Mouse (Mus musculus) cerebellum, adult 18-20 months (tissue): ENCODE measurements at regions not wholly inside any gene's neighbourhood (a gene's known extent, or its start where the extent isn't known, plus 50 kb on each side); places are given as distances from the start of the nearest gene placed in this dataset.

Experiments
- DNase-seq, 2 experiments: peaks; one replicate each; pipeline ENCODE4 v3.0.0; 2021

- no peak for DNase-seq
Observed at GRCm38 (mm10) chrX:10984894-10985293, 270.1 kb downstream of the Mid1ip1 start.

GRCm38 (mm10) chrX:10991871-10992210 lies 277.0 kb downstream of the Mid1ip1 start:
- no peak for DNase-seq

- DNase-seq: peak; percentile 8 to 12
Observed at GRCm38 (mm10) chrX:10992211-10993004, 277.6 kb downstream of the Mid1ip1 start.

- DNase-seq: peak in 1 of 2 experiments; percentile 3
Observed at GRCm38 (mm10) chrX:10993005-10993377, 278.2 kb downstream of the Mid1ip1 start.

GRCm38 (mm10) chrX:10994910-10995309 lies 280.1 kb downstream of the Mid1ip1 start:
- DNase-seq: no peak

- no peak for DNase-seq
Observed at GRCm38 (mm10) chrX:11001180-11001579, 286.4 kb downstream of the Mid1ip1 start.

GRCm38 (mm10) chrX:11039278-11039677 lies 259.8 kb upstream of the H2al1a start:
- no peak for DNase-seq

GRCm38 (mm10) chrX:11046769-11047168 lies 252.3 kb upstream of the H2al1a start:
- DNase-seq: no peak

- DNase-seq: no peak
Observed at GRCm38 (mm10) chrX:11082171-11082570, 216.9 kb upstream of the H2al1a start.

GRCm38 (mm10) chrX:11082845-11083244 lies 216.2 kb upstream of the H2al1a start:
- DNase-seq: no peak

GRCm38 (mm10) chrX:11086257-11087072 lies 212.6 kb upstream of the H2al1a start:
- no peak for DNase-seq

- peak; percentile 3 to 21 for DNase-seq
Observed at GRCm38 (mm10) chrX:11087913-11088312, 211.1 kb upstream of the H2al1a start.

- DNase-seq: no peak
Observed at GRCm38 (mm10) chrX:11088506-11088905, 210.6 kb upstream of the H2al1a start.

GRCm38 (mm10) chrX:11090432-11090831 lies 208.6 kb upstream of the H2al1a start:
- peak; percentile 11 to 21 for DNase-seq

GRCm38 (mm10) chrX:11097581-11098254 lies 201.3 kb upstream of the H2al1a start:
- no peak for DNase-seq

GRCm38 (mm10) chrX:11098366-11098765 lies 200.7 kb upstream of the H2al1a start:
- no peak for DNase-seq

- DNase-seq: no peak
Observed at GRCm38 (mm10) chrX:11099146-11100087, 199.6 kb upstream of the H2al1a start.

GRCm38 (mm10) chrX:11100935-11101334 lies 198.1 kb upstream of the H2al1a start:
- peak in 1 of 2 experiments; percentile 8 for DNase-seq

GRCm38 (mm10) chrX:11131253-11131652 lies 167.8 kb upstream of the H2al1a start:
- no peak for DNase-seq

GRCm38 (mm10) chrX:11139971-11140421 lies 159.1 kb upstream of the H2al1a start:
- DNase-seq: peak; percentile 27 to 35

GRCm38 (mm10) chrX:11141294-11141693 lies 157.8 kb upstream of the H2al1a start:
- DNase-seq: no peak

GRCm38 (mm10) chrX:11158416-11158815 lies 140.6 kb upstream of the H2al1a start:
- DNase-seq: no peak
